Mouse (Mus musculus) hindbrain, embryonic 12.5 days (tissue): ENCODE data around the gene Chuk. TPM values are rescaled to one million over a fixed set of nuclear protein-coding genes. Genes with fewer than 3 reads are reported as not detected.

Experiments used
- ATAC-seq: fragments of 200-750 bp; cut with Nextera tagmentation; 2 replicates; pipeline ENCODE4 v1.8.0; 2017; ENCODE audit warnings: moderate TSS enrichment; ENCODE audit not compliant: low FRiP score
- H3K27ac ChIP-seq: fragments of 300-500 bp; sonication (generic); 2 replicates; pipeline ENCODE4 v1.5.1; 2016; ENCODE audit warnings: mild to moderate bottlenecking
- H3K27me3 ChIP-seq: fragments of 300-500 bp; sonication (generic); 2 replicates; pipeline ENCODE4 v1.6.1; 2016; ENCODE audit warnings: mild to moderate bottlenecking
- H3K36me3 ChIP-seq: fragments of 300-500 bp; sonication (generic); 2 replicates; pipeline ENCODE4 v1.6.1; 2016; ENCODE audit warnings: mild to moderate bottlenecking
- H3K4me1 ChIP-seq: fragments of 300-500 bp; sonication (generic); 2 replicates; pipeline ENCODE4 v1.6.1; 2016
- H3K4me2 ChIP-seq: fragments of 300-500 bp; sonication (generic); replicated peaks from 2 replicates; pipeline ENCODE4 v1.6.1; 2016; ENCODE audit warnings: mild to moderate bottlenecking
- H3K4me3 ChIP-seq: fragments of 300-500 bp; sonication (generic); 2 replicates; pipeline ENCODE4 v1.5.1; 2016; ENCODE audit warnings: mild to moderate bottlenecking
- H3K9ac ChIP-seq: fragments of 300-500 bp; sonication (generic); 2 replicates; pipeline ENCODE4 v1.6.1; 2016; ENCODE audit warnings: mild to moderate bottlenecking, moderate library complexity
- H3K9me3 ChIP-seq: fragments of 300-500 bp; sonication (generic); replicated peaks from 2 replicates; pipeline ENCODE4 v1.6.1; 2016; ENCODE audit warnings: mild to moderate bottlenecking
- WGBS: fragments of 180-500 bp; shearing (Covaris S2); methylation state at CpG from one replicate; pipeline ENCODE4 v1.1.7; 2016; 5-methylcytosine and 5-hydroxymethylcytosine counted together
- polyA plus RNA-seq: library from polyadenylated mRNA; unstranded; fragments of >200 nt; fragmentation: Nextera tagmentation; extraction: Ambion mirVana; gene quantifications from 2 replicates; pipeline ENCODE4 v1.2.1, GENCODE M21; 2016

The Chuk gene
- polyA plus RNA-seq, 1 experiment from 2014 or later, result 64.8 TPM

- no peak for ATAC-seq
Observed at GRCm38 (mm10) chr19:44063773-44064172, 43.5 kb downstream of the Chuk start.

GRCm38 (mm10) chr19:44060226-44060625, 47.1 kb downstream of the Chuk start:
- no peaks in the 10 kb centered on the region for H3K4me1 ChIP-seq
- no peak overlapping the region for H3K27ac ChIP-seq
- H3K9ac ChIP-seq, result no peak overlapping the region
- no peaks in the 10 kb centered on the region for H3K27me3 ChIP-seq
- no peak for ATAC-seq
- H3K4me3 ChIP-seq, result no peak overlapping the region
- H3K36me3 ChIP-seq, result peaks cover 26% of the 10 kb centered on the region
- WGBS, result 90% methylated on average over 3 of the region's 3 CpGs
- no peak overlapping the region for H3K4me2 ChIP-seq
- H3K9me3 ChIP-seq, result no peaks in the 10 kb centered on the region

More at GRCm38 (mm10) chr19:44063773-44064172, 43.5 kb downstream of the Chuk start:
- WGBS, result 90% methylated on average over 7 of the region's 7 CpGs
- Histone ChIP-seq H3K9me3 (no peaks in the 10 kb centered on the region), H3K4me1 (peaks cover 9% of the 10 kb centered on the region), H3K4me3 (no peak overlapping the region), H3K27ac (no peak overlapping the region), H3K9ac (no peak overlapping the region), H3K27me3 (no peaks in the 10 kb centered on the region), H3K4me2 (no peak overlapping the region), H3K36me3 (peaks cover 13% of the 10 kb centered on the region)

- no peak overlapping the region for H3K4me3 ChIP-seq
- H3K36me3 ChIP-seq, result peaks cover 19% of the 10 kb centered on the region
- H3K4me2 ChIP-seq, result no peak overlapping the region
- no peak for ATAC-seq
- no peaks in the 10 kb centered on the region for H3K4me1 ChIP-seq
- H3K9ac ChIP-seq, result no peak overlapping the region
- no peaks in the 10 kb centered on the region for H3K27me3 ChIP-seq
- WGBS, result 83% methylated on average over 4 of the region's 4 CpGs
- H3K27ac ChIP-seq, result no peak overlapping the region
- no peaks in the 10 kb centered on the region for H3K9me3 ChIP-seq
Observed at GRCm38 (mm10) chr19:44055173-44055826, 52.0 kb downstream of the Chuk start.

- Histone ChIP-seq H3K4me2 (no peak overlapping the region), H3K9ac (no peak overlapping the region), H3K27ac (no peak overlapping the region), H3K27me3 (no peaks in the 10 kb centered on the region), H3K4me1 (no peaks in the 10 kb centered on the region), H3K36me3 (peaks cover 25% of the 10 kb centered on the region), H3K9me3 (no peaks in the 10 kb centered on the region), H3K4me3 (no peak overlapping the region)
- 91% methylated on average over 4 of the region's 4 CpGs for WGBS
- ATAC-seq, result no peak
Observed at GRCm38 (mm10) chr19:44050388-44050787, 56.9 kb downstream of the Chuk start.

GRCm38 (mm10) chr19:44049282-44049681, 58.0 kb downstream of the Chuk start:
- no peak overlapping the region for H3K4me2 ChIP-seq
- no peak overlapping the region for H3K4me3 ChIP-seq
- no peak overlapping the region for H3K9ac ChIP-seq
- no peaks in the 10 kb centered on the region for H3K27me3 ChIP-seq
- H3K9me3 ChIP-seq, result no peaks in the 10 kb centered on the region
- H3K27ac ChIP-seq, result no peak overlapping the region
- H3K36me3 ChIP-seq, result peaks cover 33% of the 10 kb centered on the region
- no peak for ATAC-seq
- H3K4me1 ChIP-seq, result no peaks in the 10 kb centered on the region
- 62% methylated on average over 3 of the region's 3 CpGs for WGBS

GRCm38 (mm10) chr19:44045847-44046246, 61.4 kb downstream of the Chuk start:
- H3K9me3 ChIP-seq, result no peaks in the 10 kb centered on the region
- no peak overlapping the region for H3K4me3 ChIP-seq
- H3K4me2 ChIP-seq, result no peak overlapping the region
- H3K9ac ChIP-seq, result no peak overlapping the region
- no peak for ATAC-seq
- no peaks in the 10 kb centered on the region for H3K27me3 ChIP-seq
- peaks cover 27% of the 10 kb centered on the region for H3K36me3 ChIP-seq
- WGBS, result 79% methylated on average over 3 of the region's 3 CpGs
- H3K4me1 ChIP-seq, result peaks cover 2% of the 10 kb centered on the region; the same call in 1 of the 2 replicates
- no peak overlapping the region for H3K27ac ChIP-seq

GRCm38 (mm10) chr19:44042121-44042520, 65.2 kb downstream of the Chuk start:
- Histone ChIP-seq H3K9ac (no peak overlapping the region), H3K36me3 (peaks cover 35% of the 10 kb centered on the region), H3K27ac (no peak overlapping the region), H3K4me3 (no peak overlapping the region), H3K9me3 (no peaks in the 10 kb centered on the region), H3K4me1 (peaks cover 2% of the 10 kb centered on the region; the same call in 1 of the 2 replicates), H3K4me2 (no peak overlapping the region), H3K27me3 (no peaks in the 10 kb centered on the region)
- ATAC-seq, result no peak
- WGBS, result 78% methylated on average over 5 of the region's 5 CpGs

- WGBS, result 84% methylated on average over 5 of the region's 5 CpGs
Observed at GRCm38 (mm10) chr19:44033396-44033795, 73.9 kb downstream of the Chuk start.

GRCm38 (mm10) chr19:44032046-44032744, 75.1 kb downstream of the Chuk start:
- H3K27ac ChIP-seq, result no peak overlapping the region
- H3K4me3 ChIP-seq, result no peak overlapping the region
- no peak for ATAC-seq
- H3K9me3 ChIP-seq, result no peaks in the 10 kb centered on the region
- H3K36me3 ChIP-seq, result peaks cover 22% of the 10 kb centered on the region
- no peaks in the 10 kb centered on the region for H3K4me1 ChIP-seq
- no peak overlapping the region for H3K9ac ChIP-seq
- H3K4me2 ChIP-seq, result no peak overlapping the region
- no peaks in the 10 kb centered on the region for H3K27me3 ChIP-seq
- 87% methylated on average over 11 of the region's 11 CpGs for WGBS

More at GRCm38 (mm10) chr19:44033396-44033795, 73.9 kb downstream of the Chuk start:
- Histone ChIP-seq H3K4me3 (no peak overlapping the region), H3K36me3 (peaks cover 26% of the 10 kb centered on the region), H3K4me1 (no peaks in the 10 kb centered on the region), H3K27ac (no peak overlapping the region), H3K9me3 (no peaks in the 10 kb centered on the region), H3K4me2 (no peak overlapping the region), H3K27me3 (no peaks in the 10 kb centered on the region), H3K9ac (no peak overlapping the region)
- ATAC-seq, result no peak

GRCm38 (mm10) chr19:44030024-44030423, 77.3 kb downstream of the Chuk start:
- Histone ChIP-seq H3K9ac (no peak overlapping the region), H3K4me2 (no peak overlapping the region), H3K4me3 (no peak overlapping the region), H3K36me3 (0 out of 2 replicates have a peak, but pooled peaks cover 5% of the 10 kb centered on the region), H3K9me3 (no peaks in the 10 kb centered on the region), H3K27ac (no peak overlapping the region), H3K4me1 (no peaks in the 10 kb centered on the region), H3K27me3 (no peaks in the 10 kb centered on the region)
- 91% methylated on average over 5 of the region's 5 CpGs for WGBS
- ATAC-seq, result no peak

GRCm38 (mm10) chr19:44028972-44029371, 78.3 kb downstream of the Chuk start, which contains the start of gene Cyp2c23:
TSS of gene Cyp2c23 (minus strand) at chr19:44029208.
- 0 out of 2 replicates have a peak, but pooled peaks cover 5% of the 10 kb centered on the region for H3K36me3 ChIP-seq
- H3K4me2 ChIP-seq, result no peak within 1 kb of the TSS
- no peak for ATAC-seq
- H3K4me3 ChIP-seq, result no peak within 1 kb of the TSS
- WGBS, result 63% methylated on average over 8 of the region's 8 CpGs
- H3K4me1 ChIP-seq, result no peaks in the 10 kb centered on the region
- H3K27me3 ChIP-seq, result no peaks in the 10 kb centered on the region
- no peak within 1 kb of the TSS for H3K9ac ChIP-seq
- no peak within 1 kb of the TSS for H3K27ac ChIP-seq
- no peaks in the 10 kb centered on the region for H3K9me3 ChIP-seq

GRCm38 (mm10) chr19:44026956-44027530, 80.2 kb downstream of the Chuk start:
- Histone ChIP-seq H3K27ac (no peak overlapping the region), H3K27me3 (no peaks in the 10 kb centered on the region), H3K9ac (no peak overlapping the region), H3K9me3 (no peaks in the 10 kb centered on the region), H3K4me3 (no peak overlapping the region), H3K4me2 (no peak overlapping the region), H3K4me1 (no peaks in the 10 kb centered on the region), H3K36me3 (0 out of 2 replicates have a peak, but pooled peaks cover under 1% of the 10 kb centered on the region)
- no peak for ATAC-seq
- WGBS, result 64% methylated on average over 8 of the region's 8 CpGs
